ENCODE assay signal across 9 mouse cellular contexts in genomic region chr13:115090977-115091445, GRCm38 (mm10). TPM values are rescaled to one million over a fixed set of nuclear protein-coding genes. Genes with fewer than 3 reads are reported as not detected.
A peak's percentile ranks its signal among the peaks of the same experiment; 100 is the strongest.
DNase-seq lines count a peak whose midpoint lies in the region; ATAC-seq lines count a peak whose summit lies in the region.
"Had no signal": no experiment of that assay in that cellular context is flagged by ENCODE, and none has a peak within 500 bp of the region (broad histone marks: within the 10 kb centered on the region; RNA-seq: fewer than 3 reads in every experiment).

No protein-coding gene starts in this region.

- peaks cover 16% of the 10 kb centered on the region for H3K36me3 ChIP-seq in kidney, embryonic 14.5 days (ENCODE audit: control insufficient read depth, insufficient read depth, low read length)
- peaks cover 22% of the 10 kb centered on the region for H3K36me3 ChIP-seq in embryonic facial prominence, embryonic 14.5 days (ENCODE audit: control insufficient read depth, insufficient read depth, low read length)
- peaks cover 8% of the 10 kb centered on the region for H3K36me3 ChIP-seq in limb, embryonic 11.5 days (ENCODE audit: control insufficient read depth, insufficient read depth, low read length)

- H3K4me1 ChIP-seq in kidney, embryonic 14.5 days (ENCODE audit: control insufficient read depth, insufficient read depth, low read length) = peaks cover 15% of the 10 kb centered on the region; the same call in 1 of the 2 replicates
- peaks cover 8% of the 10 kb centered on the region for H3K4me1 ChIP-seq in embryonic facial prominence, embryonic 14.5 days (ENCODE audit: control insufficient read depth, insufficient read depth, low read length)
- 0 out of 2 replicates have a peak, but pooled peaks cover 2% of the 10 kb centered on the region for H3K4me1 ChIP-seq in limb, embryonic 11.5 days (ENCODE audit: control insufficient read depth, insufficient read depth, low read length)

- H3K27me3 ChIP-seq in kidney, embryonic 14.5 days (ENCODE audit: control insufficient read depth, insufficient read depth, low read length) = no peaks in the 10 kb centered on the region
- no peaks in the 10 kb centered on the region for H3K27me3 ChIP-seq in embryonic facial prominence, embryonic 14.5 days (replicated peaks; ENCODE audit: control insufficient read depth, insufficient read depth, low read length)
- H3K27me3 ChIP-seq in limb, embryonic 11.5 days (ENCODE audit: control insufficient read depth, insufficient read depth, low read length) = no peaks in the 10 kb centered on the region
- H3K27me3 ChIP-seq: Patski had no signal

- peak overlapping the region; percentile 82 for H3K4me2 ChIP-seq in kidney, embryonic 14.5 days (replicated peaks; ENCODE audit: low read depth, low read length)
- peak overlapping the region; percentile 82 for H3K4me2 ChIP-seq in embryonic facial prominence, embryonic 14.5 days (ENCODE audit: low read depth, low read length)
- peak overlapping the region; percentile 93 for H3K4me2 ChIP-seq in limb, embryonic 11.5 days (ENCODE audit: low read depth, severe bottlenecking)

- peak overlapping the region; percentile 88 for H3K27ac ChIP-seq in kidney, embryonic 14.5 days (ENCODE audit: low read depth, low read length)
- H3K27ac ChIP-seq in embryonic facial prominence, embryonic 14.5 days (replicated peaks; ENCODE audit: low read depth, low read length) = peak overlapping the region; percentile 91
- H3K27ac ChIP-seq in limb, embryonic 11.5 days (replicated peaks; ENCODE audit: low read depth, low read length) = no peak overlapping the region

- no peaks in the 10 kb centered on the region for H3K9me3 ChIP-seq in kidney, embryonic 14.5 days (ENCODE audit: control insufficient read depth, low read length)
- H3K9me3 ChIP-seq in embryonic facial prominence, embryonic 14.5 days (ENCODE audit: control insufficient read depth, low read length) = peaks cover 7% of the 10 kb centered on the region; the same call in 1 of the 2 replicates
- no peaks in the 10 kb centered on the region for H3K9me3 ChIP-seq in limb, embryonic 11.5 days (ENCODE audit: control insufficient read depth, low read length)

- H3K9ac ChIP-seq in kidney, embryonic 14.5 days (ENCODE audit: low read depth, low read length) = peak overlapping the region; percentile 25; the same call in 1 of the 2 replicates
- peak overlapping the region; percentile 86; the same call in 1 of the 2 replicates for H3K9ac ChIP-seq in embryonic facial prominence, embryonic 14.5 days (ENCODE audit: low read depth, low read length)
- no peak overlapping the region for H3K9ac ChIP-seq in limb, embryonic 11.5 days (ENCODE audit: low read length)

- 45% methylated on average over 9 of the region's 9 CpGs for WGBS in kidney, embryonic 14.5 days
- 49% methylated on average over 9 of the region's 9 CpGs for WGBS in embryonic facial prominence, embryonic 14.5 days
- WGBS in limb, embryonic 11.5 days = 51% methylated on average over 9 of the region's 9 CpGs

- no peak for DNase-seq in kidney, postnatal 36 days
- DNase-seq in embryonic facial prominence, embryonic 14.5 days (ENCODE audit: low spot score) = no peak
- DNase-seq in limb, embryonic 11.5 days (ENCODE audit: low spot score) = no peak
- peak; percentile 24 for DNase-seq in naive thymus-derived CD4-positive, alpha-beta T cell, adult 2 months (ENCODE audit: low read depth)
- DNase-seq in layer of hippocampus, postnatal 36 days = no peak
- DNase-seq in retina, embryonic 14.5 days (ENCODE audit: low spot score) = no peak
- DNase-seq in T-cell, adult 2 months (ENCODE audit: low spot score) = no peak

- ATAC-seq in kidney, embryonic 14.5 days (ENCODE audit: low FRiP score, low TSS enrichment) = no peak
- no peak for ATAC-seq in embryonic facial prominence, embryonic 14.5 days (ENCODE audit: low read depth)
- ATAC-seq in limb, embryonic 11.5 days (ENCODE audit: insufficient number of reproducible peaks, low FRiP score, low TSS enrichment, low read depth) = no peak

- H3K4me3 ChIP-seq in kidney, embryonic 14.5 days (ENCODE audit: low read length) = peak overlapping the region; percentile 54
- peak overlapping the region; percentile 65 for H3K4me3 ChIP-seq in embryonic facial prominence, embryonic 14.5 days (ENCODE audit: low read depth, low read length)
- peak overlapping the region; percentile 63 for H3K4me3 ChIP-seq in limb, embryonic 11.5 days (ENCODE audit: low read depth, low read length)

RNA-seq across cellular contexts. Expression of gene Pelo, which starts 1.0 kb away (rescaled TPM):
- 7.0 and 8.8 TPM in 2 replicates for polyA plus RNA-seq in kidney, embryonic 14.5 days (2014; fragmentation: Nextera tagmentation; extraction: Ambion mirVana)
- polyA plus RNA-seq in embryonic facial prominence, embryonic 14.5 days (2014; fragmentation: Nextera tagmentation; extraction: Ambion mirVana) = 6.6 and 6.7 TPM in 2 replicates
- 9.0 and 10.8 TPM in 2 replicates for polyA plus RNA-seq in limb, embryonic 11.5 days (2014; fragmentation: Nextera tagmentation; extraction: Ambion mirVana)
- 10 to 100 TPM; 21.1 to 21.9 TPM for total RNA-seq in layer of hippocampus, postnatal 36 days (2021)

RNA-seq across cellular contexts. Expression of gene Gm49395, which starts 10.7 kb away (rescaled TPM):
- polyA plus RNA-seq in kidney, embryonic 14.5 days (2014; fragmentation: Nextera tagmentation; extraction: Ambion mirVana) = 5.7 and 9.3 TPM in 2 replicates
- 4.7 and 6.1 TPM in 2 replicates for polyA plus RNA-seq in embryonic facial prominence, embryonic 14.5 days (2014; fragmentation: Nextera tagmentation; extraction: Ambion mirVana)
- polyA plus RNA-seq in limb, embryonic 11.5 days (2014; fragmentation: Nextera tagmentation; extraction: Ambion mirVana) = 2.2 and 4.2 TPM in 2 replicates
- total RNA-seq in layer of hippocampus, postnatal 36 days (2021) = 1 to 10 TPM; 2.3 to 2.5 TPM

RNA-seq across cellular contexts. Expression of gene Itga1, which starts 10.8 kb away (rescaled TPM):
- 10.0 and 21.0 TPM in 2 replicates for polyA plus RNA-seq in kidney, embryonic 14.5 days (2014; fragmentation: Nextera tagmentation; extraction: Ambion mirVana)
- polyA plus RNA-seq in embryonic facial prominence, embryonic 14.5 days (2014; fragmentation: Nextera tagmentation; extraction: Ambion mirVana) = 11.6 and 12.6 TPM in 2 replicates
- polyA plus RNA-seq in limb, embryonic 11.5 days (2014; fragmentation: Nextera tagmentation; extraction: Ambion mirVana) = 3.3 and 4.3 TPM in 2 replicates
- total RNA-seq in layer of hippocampus, postnatal 36 days (2021) = 1 to 10 TPM; 5.1 to 5.6 TPM
